Mouse (Mus musculus) MEL (cell line): ENCODE measurements around the gene Lrrc49.

Experiments used
- CTCF ChIP-seq, 3 experiments: IDR thresholded peaks in 2 of 3; conservative IDR thresholded peaks in 1 of 3; 2 replicates each; pipeline ENCODE4 v1.5.1; 2011 to 2012; ENCODE audit warnings: low read length in 3 of 3, low read depth in 2 of 3, mild to moderate bottlenecking in 2 of 3, improper control_type of control experiment in 1 of 3, inconsistent platforms in 1 of 3, mixed read lengths in 1 of 3, moderate library complexity in 1 of 3; ENCODE audit not compliant: control insufficient read depth in 1 of 3, insufficient read depth in 1 of 3, poor library complexity in 1 of 3, severe bottlenecking in 1 of 3
- EP300 ChIP-seq, 2 experiments: IDR thresholded peaks; 2 replicates each; pipeline ENCODE4 v1.6.1; 2011; ENCODE audit warnings: improper control_type of control experiment in 2 of 2, low read length in 2 of 2, low read depth in 1 of 2, mild to moderate bottlenecking in 1 of 2
- GATA1 ChIP-seq: IDR thresholded peaks from 2 replicates; pipeline ENCODE4 v1.6.1; 2011; ENCODE audit warnings: low read depth, low read length, improper control_type of control experiment
- HCFC1 ChIP-seq: IDR thresholded peaks from 2 replicates; pipeline ENCODE4 v1.6.1; 2012; ENCODE audit warnings: low read depth, mild to moderate bottlenecking, inconsistent platforms, low read length, improper control_type of control experiment, moderate library complexity
- JUND ChIP-seq: IDR thresholded peaks from 2 replicates; pipeline ENCODE4 v1.6.1; 2011; ENCODE audit warnings: low read depth, mild to moderate bottlenecking, improper control_type of control experiment, low read length
- MAFK ChIP-seq: IDR thresholded peaks from 2 replicates; pipeline ENCODE4 v1.6.1; 2011; ENCODE audit warnings: low read depth, mild to moderate bottlenecking, low read length, improper control_type of control experiment, borderline replicate concordance
- POLR2A ChIP-seq, 2 experiments: IDR thresholded peaks; 2 replicates each; pipeline ENCODE4 v1.6.1; 2011 to 2012; ENCODE audit warnings: low read length in 2 of 2, mild to moderate bottlenecking in 2 of 2, control low read depth in 1 of 2, improper control_type of control experiment in 1 of 2, low read depth in 1 of 2, moderate library complexity in 1 of 2; ENCODE audit not compliant: control insufficient read depth in 1 of 2, insufficient read depth in 1 of 2, poor library complexity in 1 of 2
- RCOR1 ChIP-seq: IDR thresholded peaks from 2 replicates; pipeline ENCODE4 v1.6.1; 2012; ENCODE audit warnings: low read depth, mild to moderate bottlenecking, inconsistent platforms, low read length, improper control_type of control experiment
- UBTF ChIP-seq: IDR thresholded peaks from 2 replicates; pipeline ENCODE4 v1.6.1; 2012; ENCODE audit warnings: low read depth, mild to moderate bottlenecking, inconsistent platforms, low read length, improper control_type of control experiment, moderate library complexity, borderline replicate concordance; ENCODE audit not compliant: insufficient read depth
- USF1 ChIP-seq: IDR thresholded peaks from 2 replicates; pipeline ENCODE4 v1.6.1; 2014; ENCODE audit warnings: low read depth, mild to moderate bottlenecking, inconsistent platforms, low read length, improper control_type of control experiment, moderate library complexity
- ZKSCAN1 ChIP-seq: IDR thresholded peaks from 2 replicates; pipeline ENCODE4 v1.6.1; 2012; ENCODE audit warnings: low read depth, mild to moderate bottlenecking, inconsistent platforms, low read length, improper control_type of control experiment, moderate library complexity

DNA sequence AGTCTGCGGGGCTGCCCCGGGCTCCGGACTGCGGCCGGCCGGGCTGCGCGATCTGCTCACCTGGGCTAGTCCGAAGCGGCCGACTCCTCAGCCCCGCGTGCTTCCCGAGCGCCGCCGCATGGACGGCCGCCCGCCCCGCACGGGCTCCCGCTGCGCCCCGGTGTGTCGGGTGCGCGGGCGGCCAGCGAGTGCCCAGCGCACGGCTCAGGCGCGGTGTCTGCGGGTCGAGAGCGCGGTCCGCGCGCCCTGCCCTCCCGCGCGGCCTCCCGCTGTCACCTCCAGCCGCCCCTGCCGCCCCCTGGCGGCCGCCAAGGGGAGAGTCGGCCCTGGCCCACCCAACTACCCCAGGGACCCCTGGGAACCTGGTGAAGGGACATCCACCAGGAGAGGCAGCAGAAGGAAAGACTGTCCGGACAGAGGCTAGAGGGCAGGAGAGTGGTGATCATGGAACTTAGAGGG is 166.1 kb downstream of the Lrrc49 start, which contains the start of gene Thsd4:
- no peak for TF ChIP-seq MAFK
- 0 out of 6 replicates have a peak, but pooled peaks of 1 of the 3 experiments have one; percentile 5 for TF ChIP-seq CTCF (IDR thresholded peaks at IDR 0.05 in 2 of 3, conservative IDR thresholded peaks at IDR 0.05 in 1 of 3; ENCODE audit: control insufficient read depth in 1 of 3, insufficient read depth in 1 of 3, low read depth in 2 of 3, low read length in 3 of 3, poor library complexity in 1 of 3, severe bottlenecking in 1 of 3)
- TF ChIP-seq HCFC1 = no peak
- no peak for TF ChIP-seq JUND
- TF ChIP-seq USF1 = no peak
- no peak for TF ChIP-seq POLR2A (IDR thresholded peaks at IDR 0.05; ENCODE audit: control insufficient read depth in 1 of 2, insufficient read depth in 1 of 2, low read depth in 1 of 2, low read length in 2 of 2, poor library complexity in 1 of 2)
- no peak for TF ChIP-seq UBTF
- no peak for TF ChIP-seq GATA1
- TF ChIP-seq ZKSCAN1 = no peak
- no peak for TF ChIP-seq RCOR1
- no peak for TF ChIP-seq EP300 (IDR thresholded peaks at IDR 0.05; ENCODE audit: low read depth in 1 of 2, low read length in 2 of 2)
